Mouse (Mus musculus): ENCODE data around the gene Bfsp2.
"Not testable (repeated sequence)": the region's sequence is repeated elsewhere in the genome, so short reads cannot be mapped to it uniquely, and the experiment has no call there.

The Bfsp2 gene

GRCm38 (mm10) chr9:103430431-103431220 is 49.6 kb downstream of the Bfsp2 start:
- DNase-seq (ENCODE audit: low spot score in 2 of 2), result no peak

GRCm38 (mm10) chr9:103426425-103426824 is 53.8 kb downstream of the Bfsp2 start:
- DNase-seq (ENCODE audit: low spot score in 2 of 2), result peak in 1 of 2 experiments; percentile 31

GRCm38 (mm10) chr9:103424869-103425268 is 55.4 kb downstream of the Bfsp2 start:
- DNase-seq (ENCODE audit: low spot score in 2 of 2), result no peak

GRCm38 (mm10) chr9:103423951-103424350 is 56.3 kb downstream of the Bfsp2 start:
- DNase-seq (ENCODE audit: low spot score in 2 of 2), result no peak

- no peak for DNase-seq (ENCODE audit: low spot score in 2 of 2)
These were observed 56.8 kb downstream of the Bfsp2 start for GRCm38 (mm10) chr9:103423384-103423783.

GRCm38 (mm10) chr9:103422847-103423246 is 57.4 kb downstream of the Bfsp2 start:
- no peak for DNase-seq (ENCODE audit: low spot score in 2 of 2)

GRCm38 (mm10) chr9:103420844-103421243 is 59.4 kb downstream of the Bfsp2 start:
- DNase-seq (ENCODE audit: low spot score in 2 of 2), result no peak

GRCm38 (mm10) chr9:103418786-103419185 is 61.4 kb downstream of the Bfsp2 start:
- no peak for DNase-seq (ENCODE audit: low spot score in 2 of 2)

GRCm38 (mm10) chr9:103418267-103418666 is 62.0 kb downstream of the Bfsp2 start:
- DNase-seq (ENCODE audit: low spot score in 2 of 2), result not testable (repeated sequence)

- DNase-seq (ENCODE audit: low spot score in 2 of 2), result no peak
These were observed 66.8 kb downstream of the Bfsp2 start for GRCm38 (mm10) chr9:103413457-103413856.

- DNase-seq (ENCODE audit: low spot score in 2 of 2), result no peak
These were observed 71.1 kb downstream of the Bfsp2 start for GRCm38 (mm10) chr9:103409119-103409518.

GRCm38 (mm10) chr9:103408136-103408777 is 72.0 kb downstream of the Bfsp2 start:
- no peak for DNase-seq (ENCODE audit: low spot score in 2 of 2)

GRCm38 (mm10) chr9:103403331-103403973 is 76.8 kb downstream of the Bfsp2 start:
- DNase-seq (ENCODE audit: low spot score in 2 of 2), result no peak

GRCm38 (mm10) chr9:103398509-103399157 is 81.6 kb downstream of the Bfsp2 start:
- no peak for DNase-seq (ENCODE audit: low spot score in 2 of 2)

- DNase-seq (ENCODE audit: low spot score in 2 of 2), result no peak
These were observed 87.0 kb downstream of the Bfsp2 start for GRCm38 (mm10) chr9:103393256-103393655.

- DNase-seq (ENCODE audit: low spot score in 2 of 2), result no peak
These were observed 88.3 kb downstream of the Bfsp2 start for GRCm38 (mm10) chr9:103391796-103392372.

GRCm38 (mm10) chr9:103389261-103389660 is 91.0 kb downstream of the Bfsp2 start:
- no peak for DNase-seq (ENCODE audit: low spot score in 2 of 2)

- DNase-seq (ENCODE audit: low spot score in 2 of 2), result no peak
These were observed 93.1 kb downstream of the Bfsp2 start for GRCm38 (mm10) chr9:103387011-103387653.

GRCm38 (mm10) chr9:103386573-103386972 is 93.6 kb downstream of the Bfsp2 start:
- DNase-seq (ENCODE audit: low spot score in 2 of 2), result no peak

GRCm38 (mm10) chr9:103385600-103385999 is 94.6 kb downstream of the Bfsp2 start:
- no peak for DNase-seq (ENCODE audit: low spot score in 2 of 2)

- DNase-seq (ENCODE audit: low spot score in 2 of 2), result no peak
These were observed 96.0 kb downstream of the Bfsp2 start for GRCm38 (mm10) chr9:103384141-103384796.

Data from spleen, postnatal 14 days (tissue).